Mouse (Mus musculus): ENCODE measurements around the gene Ifi204. TPM values are rescaled to one million over a fixed set of nuclear protein-coding genes. Genes with fewer than 3 reads are reported as not detected.

Gene Ifi204
- polyA plus RNA-seq, 1 experiment from 2014 or later, result 0.61 TPM

Other genes starting within 250 kb of the Ifi204 start
- gene Ifi214, start 231.0 kb downstream of the Ifi204 start, polyA plus RNA-seq (2016; fragmentation: Nextera tagmentation; extraction: Ambion mirVana), result not detected in 2 replicates
- not detected in 2 replicates for gene Ifi213, start 167.7 kb downstream of the Ifi204 start, polyA plus RNA-seq (2016; fragmentation: Nextera tagmentation; extraction: Ambion mirVana)
- 0.13 TPM in 1 of 2 replicates, not detected in the other for gene Ifi209, start 136.0 kb downstream of the Ifi204 start, polyA plus RNA-seq (2016; fragmentation: Nextera tagmentation; extraction: Ambion mirVana)
- gene Ifi208, start 93.3 kb downstream of the Ifi204 start, polyA plus RNA-seq (2016; fragmentation: Nextera tagmentation; extraction: Ambion mirVana), result not detected in 2 replicates
- 0.34 and 0.41 TPM in 2 replicates for gene Ifi207, start 25.2 kb downstream of the Ifi204 start, polyA plus RNA-seq (2016; fragmentation: Nextera tagmentation; extraction: Ambion mirVana)
- 0.29 and 0.45 TPM in 2 replicates for gene Ifi211, start 146.1 kb upstream of the Ifi204 start, polyA plus RNA-seq (2016; fragmentation: Nextera tagmentation; extraction: Ambion mirVana)
- 0.70 and 1.0 TPM in 2 replicates for gene Mndal, start 175.5 kb upstream of the Ifi204 start, polyA plus RNA-seq (2016; fragmentation: Nextera tagmentation; extraction: Ambion mirVana)
- 0.36 and 0.66 TPM in 2 replicates for gene Ifi203, start 175.7 kb upstream of the Ifi204 start, polyA plus RNA-seq (2016; fragmentation: Nextera tagmentation; extraction: Ambion mirVana)
- gene Ifi202b, start 215.8 kb upstream of the Ifi204 start, polyA plus RNA-seq (2016; fragmentation: Nextera tagmentation; extraction: Ambion mirVana), result not detected in 2 replicates